Mouse (Mus musculus) midbrain, postnatal 0 days (tissue): Measurements from ENCODE around the gene Hmga1. TPM values are rescaled to one million over a fixed set of nuclear protein-coding genes. Genes with fewer than 3 reads are reported as not detected.

Experiments used
- ATAC-seq: fragments of 200-750 bp; cut with Nextera tagmentation; 2 replicates; pipeline ENCODE4 v1.8.0; 2017; ENCODE audit warnings: moderate number of reproducible peaks, mild to moderate bottlenecking, moderate TSS enrichment, moderate library complexity; ENCODE audit not compliant: low FRiP score
- DNase-seq: peaks from one replicate; pipeline ENCODE4 v3.0.0-alpha.2; 2015; ENCODE audit warnings: low spot score
- H3K27ac ChIP-seq: fragments of 300-500 bp; sonication (generic); 2 replicates; pipeline ENCODE4 v1.5.1; 2014; ENCODE audit warnings: low read depth, mild to moderate bottlenecking, low read length, mixed read lengths
- H3K27me3 ChIP-seq: fragments of 300-500 bp; sonication (generic); 2 replicates; pipeline ENCODE4 v1.6.1; 2014; ENCODE audit warnings: low read length, control low read depth, mixed read lengths; ENCODE audit not compliant: insufficient read depth
- H3K36me3 ChIP-seq: fragments of 300-500 bp; sonication (generic); 2 replicates; pipeline ENCODE4 v1.6.1; 2014; ENCODE audit warnings: low read length, control low read depth, mixed read lengths; ENCODE audit not compliant: insufficient read depth
- H3K4me1 ChIP-seq: fragments of 300-500 bp; sonication (generic); 2 replicates; pipeline ENCODE4 v1.6.1; 2014; ENCODE audit warnings: mild to moderate bottlenecking, control low read depth, antibody characterized with exemption, low read length, mixed read lengths; ENCODE audit not compliant: insufficient read depth
- H3K4me2 ChIP-seq: fragments of 300-500 bp; sonication (generic); 2 replicates; pipeline ENCODE4 v1.6.1; 2014; ENCODE audit warnings: low read depth, mild to moderate bottlenecking, low read length, mixed read lengths; ENCODE audit not compliant: poor library complexity, severe bottlenecking
- H3K4me3 ChIP-seq: fragments of 300-500 bp; sonication (generic); 2 replicates; pipeline ENCODE4 v1.5.1; 2014; ENCODE audit warnings: low read depth, mild to moderate bottlenecking, low read length, moderate library complexity
- H3K9ac ChIP-seq: fragments of 300-500 bp; sonication (generic); replicated peaks from 2 replicates; pipeline ENCODE4 v1.6.1; 2014; ENCODE audit warnings: mild to moderate bottlenecking, low read length, moderate library complexity, mixed read lengths; ENCODE audit not compliant: poor library complexity, severe bottlenecking
- H3K9me3 ChIP-seq: fragments of 300-500 bp; sonication (generic); 2 replicates; pipeline ENCODE4 v1.6.1; 2016; ENCODE audit warnings: low read length, control low read depth
- CTCF ChIP-seq: IDR thresholded peaks from 2 replicates; pipeline ENCODE4 v1.5.1; 2016; ENCODE audit warnings: antibody characterized with exemption, mild to moderate bottlenecking
- WGBS: fragments of 180-500 bp; shearing (Covaris S2); extraction: QIAGEN DNeasy Blood & Tissue Kit; methylation state at CpG from one replicate; pipeline ENCODE4 v1.1.7; 2014; 5-methylcytosine and 5-hydroxymethylcytosine counted together
- polyA plus RNA-seq: library from polyadenylated mRNA; unstranded; fragments of >200 nt; fragmentation: Nextera tagmentation; extraction: Ambion mirVana; gene quantifications from 2 replicates; pipeline ENCODE4 v1.2.1, GENCODE M21; 2015
- total RNA-seq: library from RNA; depleted of rRNA; stranded (reverse); fragments of >200 nt; gene quantifications from 2 replicates; pipeline ENCODE4 v1.2.3, GENCODE M21; 2014

The Hmga1 gene
- total and polyA plus RNA-seq, 2 experiments from 2014 or later = 138 to 144 TPM

DNA sequence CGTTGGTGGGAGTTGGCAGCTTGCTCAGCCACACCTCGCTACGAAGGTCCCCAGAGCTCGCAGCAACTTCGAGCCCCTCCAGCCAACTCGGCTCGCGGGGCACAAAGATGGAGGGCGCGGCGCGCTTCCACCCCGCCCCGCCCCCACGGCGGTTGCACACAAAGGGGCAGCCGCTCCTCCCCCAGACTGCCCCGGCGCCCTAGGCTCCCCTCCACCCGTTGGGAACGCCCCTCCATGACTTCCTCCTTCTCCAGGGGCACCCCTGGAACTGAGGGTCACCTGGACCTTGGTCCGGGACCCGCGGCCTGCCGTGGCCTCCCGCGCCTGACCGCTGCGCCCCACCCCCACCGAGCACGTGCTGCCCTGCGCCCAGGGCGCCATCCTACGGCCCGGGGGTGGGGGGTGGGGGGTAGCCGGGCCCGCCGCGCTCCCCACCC is 1.2 kb upstream of the Hmga1 start:
- Histone ChIP-seq H3K9ac (0 out of 2 replicates have a peak overlapping the region, but pooled peaks have one; percentile 29), H3K9me3 (no peaks in the 10 kb centered on the region), H3K27ac (no peak overlapping the region), H3K27me3 (peaks cover 5% of the 10 kb centered on the region; the same call in 1 of the 2 replicates), H3K4me3 (peak overlapping the region; percentile 82; the same call in 1 of the 2 replicates), H3K4me1 (peaks cover 14% of the 10 kb centered on the region; the same call in 1 of the 2 replicates), H3K36me3 (peaks cover 2% of the 10 kb centered on the region; the same call in 1 of the 2 replicates), H3K4me2 (peak overlapping the region; percentile 91)
- no peak for TF ChIP-seq CTCF
- WGBS = 1% methylated on average over 23 of the region's 39 CpGs
- DNase-seq = no peak
- no peak for ATAC-seq

DNA sequence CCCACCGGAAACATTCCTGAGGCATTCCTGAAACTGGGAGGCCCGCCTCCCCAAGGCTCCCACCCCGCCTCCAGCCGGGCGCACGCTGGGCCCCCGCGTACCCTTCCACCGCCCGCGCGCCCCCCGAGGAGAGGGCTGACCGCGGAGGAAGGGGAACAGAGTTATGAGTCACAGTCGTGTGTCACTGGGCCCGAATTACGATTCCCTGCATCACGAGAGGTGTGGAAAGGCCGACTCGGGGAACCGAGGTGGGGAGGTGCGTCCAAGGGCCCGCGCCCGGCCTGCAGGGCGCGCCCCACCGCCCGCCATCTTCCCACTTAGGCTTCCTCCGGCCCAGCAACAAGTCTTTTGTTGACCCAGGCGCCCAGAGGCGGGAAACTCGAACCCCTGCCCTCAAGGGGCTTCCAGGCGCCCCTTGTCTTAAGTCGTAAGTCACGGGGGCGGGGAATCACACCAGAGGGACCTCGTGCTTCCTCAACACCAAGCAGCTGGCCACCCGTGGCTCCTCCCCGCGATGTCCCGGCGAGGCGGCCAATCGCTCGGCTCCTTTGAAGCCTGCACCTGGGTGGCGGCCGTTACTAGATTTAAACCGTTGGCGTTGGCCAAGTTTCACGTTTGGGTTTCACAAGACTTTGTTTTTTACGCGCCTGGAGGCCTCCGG is 655 bp upstream of the Hmga1 start:
- peaks cover 14% of the 10 kb centered on the region; the same call in 1 of the 2 replicates for H3K4me1 ChIP-seq
- H3K27ac ChIP-seq = peak overlapping the region; percentile 89; the same call in 1 of the 2 replicates
- ATAC-seq (no peak), DNase-seq (peak; percentile 40)
- H3K4me3 ChIP-seq = peak overlapping the region; percentile 82
- peak overlapping the region; percentile 97; the same call in 1 of the 2 replicates for H3K9ac ChIP-seq
- H3K9me3 ChIP-seq = no peaks in the 10 kb centered on the region
- peaks cover 2% of the 10 kb centered on the region; the same call in 1 of the 2 replicates for H3K36me3 ChIP-seq
- TF ChIP-seq CTCF = no peak; the same call in 1 of the 2 replicates
- H3K4me2 ChIP-seq = peak overlapping the region; percentile 91
- under 1% methylated on average over 36 of the region's 55 CpGs for WGBS
- H3K27me3 ChIP-seq = peaks cover 5% of the 10 kb centered on the region; the same call in 1 of the 2 replicates

DNA sequence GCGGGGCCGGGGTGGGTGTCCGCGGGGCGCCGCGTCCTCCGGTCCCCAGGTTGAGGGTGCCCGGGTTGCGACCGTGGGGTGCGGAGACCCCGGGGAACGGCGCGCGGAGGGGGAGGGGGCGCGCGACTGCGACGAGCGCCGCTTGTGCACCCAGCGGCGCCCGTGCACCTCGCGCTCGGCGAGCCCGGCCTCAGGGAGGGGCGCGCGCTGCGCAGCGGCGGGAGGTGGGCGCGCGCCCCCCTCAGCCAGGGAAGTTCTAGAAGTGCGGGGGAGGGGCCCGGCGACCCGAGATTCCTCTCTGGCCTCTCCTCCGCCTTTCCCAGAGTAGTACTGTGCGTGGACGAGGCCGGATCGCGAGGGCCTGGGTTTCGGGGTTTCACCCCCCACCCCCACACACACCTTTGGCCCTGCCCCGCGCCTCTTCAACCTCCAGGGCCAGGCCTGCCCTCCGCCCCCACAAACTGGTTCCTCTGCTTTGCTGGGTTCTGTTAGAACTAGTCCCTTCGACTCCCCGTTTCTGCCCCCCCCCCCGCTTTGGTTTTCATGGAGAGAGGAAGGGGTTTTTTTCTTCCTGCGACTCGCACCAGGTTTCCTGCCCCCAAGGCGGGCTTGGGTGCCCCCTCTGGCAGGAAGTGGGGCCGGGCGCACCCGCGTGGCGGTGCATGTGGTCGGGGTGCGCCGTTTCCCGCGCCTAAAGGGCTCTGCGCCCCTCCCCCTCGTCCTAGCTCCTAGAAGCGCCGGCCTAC is 1.1 kb downstream of the Hmga1 start:
- Histone ChIP-seq H3K4me1 (peaks cover 14% of the 10 kb centered on the region; the same call in 1 of the 2 replicates), H3K9ac (peak overlapping the region; percentile 97), H3K27ac (peak overlapping the region; percentile 89), H3K4me3 (peak overlapping the region; percentile 82), H3K9me3 (no peaks in the 10 kb centered on the region), H3K36me3 (peaks cover 7% of the 10 kb centered on the region), H3K27me3 (peaks cover 5% of the 10 kb centered on the region; the same call in 1 of the 2 replicates), H3K4me2 (peak overlapping the region; percentile 91)
- under 1% methylated on average over 30 of the region's 75 CpGs for WGBS
- TF ChIP-seq CTCF = peak; percentile 35
- DNase-seq (peak; percentile 63), ATAC-seq (peak; percentile 53)

DNA sequence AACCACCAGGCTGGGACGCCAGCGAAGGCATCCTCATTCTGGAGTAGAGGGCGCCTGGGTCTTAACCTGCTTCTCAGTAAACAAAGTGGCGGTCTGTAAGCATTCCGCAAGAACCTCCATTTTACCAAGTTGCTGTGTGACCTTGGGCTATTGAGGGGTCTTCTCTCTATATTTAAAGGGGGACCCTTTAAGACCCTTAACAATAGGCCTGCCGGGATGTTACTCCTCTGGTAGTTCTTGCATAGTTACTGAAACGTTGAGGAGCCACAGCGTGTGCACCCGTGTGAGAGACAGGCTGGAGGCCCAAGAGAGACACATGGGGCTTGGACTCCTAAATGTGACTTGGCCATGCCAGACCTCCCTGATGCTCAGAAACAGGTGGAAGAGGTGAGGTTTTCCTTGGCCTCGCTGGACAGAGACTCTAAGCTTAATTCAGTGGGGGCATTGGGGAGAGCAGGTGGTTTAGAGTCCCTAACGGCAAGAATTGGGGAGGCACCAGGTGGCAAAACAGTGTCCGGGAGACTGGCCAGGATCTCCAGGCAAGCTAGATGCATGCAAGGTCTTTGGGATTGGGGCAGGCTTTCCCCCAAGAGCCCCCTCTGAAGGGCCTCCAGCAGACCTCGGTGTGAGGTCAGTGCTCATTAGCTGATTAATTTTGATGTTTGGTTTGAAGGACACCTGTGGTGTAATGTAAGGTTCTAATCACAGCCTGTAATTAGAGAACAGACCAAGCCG is 1.8 kb downstream of the Hmga1 start:
- TF ChIP-seq CTCF = no peak
- Histone ChIP-seq H3K4me3 (peak overlapping the region; percentile 82), H3K27me3 (peaks cover 5% of the 10 kb centered on the region; the same call in 1 of the 2 replicates), H3K36me3 (peaks cover 7% of the 10 kb centered on the region), H3K27ac (no peak overlapping the region), H3K4me1 (peaks cover 14% of the 10 kb centered on the region; the same call in 1 of the 2 replicates), H3K9me3 (no peaks in the 10 kb centered on the region), H3K9ac (peak overlapping the region; percentile 97), H3K4me2 (peak overlapping the region; percentile 91)
- DNase-seq (peak; percentile 47), ATAC-seq (no peak)
- WGBS = 11% methylated on average over 14 of the region's 14 CpGs

DNA sequence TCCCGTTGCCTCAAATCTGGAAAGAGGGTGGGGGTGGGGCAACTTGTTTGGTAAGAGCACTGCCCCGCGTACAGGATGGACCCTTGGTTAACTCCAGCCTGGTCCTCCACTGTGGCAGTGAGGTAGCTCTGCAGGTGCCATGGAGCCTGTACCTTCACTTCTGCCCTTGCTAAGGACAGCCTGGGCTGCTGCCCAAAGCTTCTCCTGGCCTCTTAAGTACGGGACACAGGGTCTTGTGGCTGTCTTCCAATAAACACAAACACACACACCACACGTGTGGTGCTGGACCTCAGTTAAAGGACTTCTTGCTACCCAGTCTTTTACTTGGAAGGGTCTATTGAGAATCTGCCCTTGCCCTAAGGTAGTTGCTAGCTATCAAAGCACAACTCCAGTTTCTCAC is 2.5 kb downstream of the Hmga1 start:
- Histone ChIP-seq H3K36me3 (peaks cover 7% of the 10 kb centered on the region), H3K9me3 (no peaks in the 10 kb centered on the region), H3K27me3 (peaks cover 5% of the 10 kb centered on the region; the same call in 1 of the 2 replicates), H3K9ac (no peak overlapping the region), H3K27ac (no peak overlapping the region), H3K4me3 (no peak overlapping the region), H3K4me1 (peaks cover 14% of the 10 kb centered on the region; the same call in 1 of the 2 replicates), H3K4me2 (no peak overlapping the region)
- DNase-seq (no peak), ATAC-seq (no peak)
- TF ChIP-seq CTCF = no peak
- 15% methylated on average over 5 of the region's 5 CpGs for WGBS
